Mouse (Mus musculus) erythroblast, embryonic 14.5 days (primary cell): ENCODE data around the gene Pdzd4.

Experiments
- GATA1 ChIP-seq: IDR thresholded peaks from 2 replicates; pipeline ENCODE4 v1.6.1; 2012; ENCODE audit warnings: low read length, inconsistent platforms, mixed read lengths
- TAL1 ChIP-seq: IDR thresholded peaks from 3 replicates; pipeline ENCODE4 v1.6.1; 2012; ENCODE audit warnings: low read length, inconsistent platforms, mixed read lengths

DNA sequence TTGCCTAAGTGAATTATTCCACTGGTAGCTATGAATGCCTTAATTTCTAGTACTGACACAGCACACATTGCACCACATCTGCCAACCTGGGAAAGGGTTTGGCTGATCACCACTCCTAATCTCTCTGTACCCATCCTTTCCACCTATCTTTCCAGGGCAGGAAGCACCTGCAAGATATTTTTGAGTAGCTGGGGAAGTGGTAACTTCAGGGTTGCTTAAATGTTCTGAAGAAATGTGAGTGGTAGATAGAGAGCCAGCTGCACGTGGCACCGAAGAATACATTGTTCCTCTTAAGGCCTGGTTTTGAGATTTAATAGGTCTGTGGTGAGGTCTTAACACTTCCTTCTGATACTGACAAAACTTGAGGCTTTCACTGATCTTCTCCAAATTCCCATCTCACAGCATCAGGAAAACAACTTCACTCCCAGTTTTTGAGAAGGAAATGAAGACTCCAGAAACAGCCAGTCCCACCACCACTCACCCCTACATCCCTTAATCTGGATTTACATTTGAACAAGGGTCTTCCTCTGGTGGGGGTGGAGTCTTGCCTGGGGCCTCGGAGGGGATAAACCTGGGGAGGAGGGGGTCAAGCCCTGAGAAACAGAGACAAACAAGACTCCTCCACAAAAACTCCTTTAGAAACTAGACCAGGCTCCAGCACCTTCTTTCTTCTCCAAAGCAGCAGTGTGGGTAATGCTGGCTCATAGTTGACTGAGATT, 8.0 kb downstream of the Pdzd4 start:
- TF ChIP-seq GATA1 (no peak), TAL1 (no peak)
